Mouse (Mus musculus) naive thymus-derived CD4-positive, alpha-beta T cell, adult 2 months (primary cell): ENCODE data around the gene Rnf213.

ENCODE experiments used
- DNase-seq: peaks from one replicate; pipeline ENCODE4 v3.0.0-alpha.2; 2011; ENCODE audit warnings: low read depth

Gene Rnf213

DNA sequence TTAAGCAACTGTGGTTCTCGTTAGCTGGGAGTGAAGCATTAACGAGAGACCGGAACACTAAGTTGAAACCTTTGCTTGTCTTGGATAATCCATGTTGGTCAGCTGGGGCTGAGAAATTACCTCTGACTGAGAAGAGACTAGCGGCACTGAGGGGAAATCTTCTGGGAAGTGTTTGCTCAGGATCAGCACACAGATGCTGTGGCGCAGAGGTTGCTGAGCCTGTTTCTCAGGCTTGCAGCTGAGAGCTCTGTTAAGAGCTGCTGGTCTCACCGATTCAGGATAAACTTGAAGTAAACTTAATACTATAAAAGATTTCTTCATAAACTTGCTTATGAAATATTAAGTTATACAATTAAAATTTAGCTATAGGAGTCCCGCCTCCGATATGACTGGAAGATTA lies 45.9 kb downstream of the Rnf213 start:
- DNase-seq: no peak

DNA sequence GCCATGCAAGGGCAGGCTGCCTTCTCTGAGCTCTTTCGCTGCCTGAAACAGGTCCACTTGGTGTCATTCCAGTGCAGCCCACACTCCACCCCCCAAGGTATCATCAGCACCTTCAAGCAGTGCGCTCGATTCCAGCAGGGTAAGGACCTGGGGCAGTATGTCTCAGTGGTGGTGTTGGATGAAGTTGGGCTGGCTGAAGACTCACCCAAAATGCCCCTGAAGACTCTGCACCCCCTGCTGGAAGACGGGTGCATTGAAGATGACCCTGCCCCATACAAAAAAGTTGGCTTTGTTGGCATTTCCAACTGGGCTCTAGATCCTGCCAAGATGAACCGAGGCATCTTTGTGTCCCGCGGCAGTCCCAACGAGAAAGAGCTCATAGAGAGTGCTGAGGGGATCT lies 49.3 kb downstream of the Rnf213 start:
- DNase-seq: peak; percentile 35

DNA sequence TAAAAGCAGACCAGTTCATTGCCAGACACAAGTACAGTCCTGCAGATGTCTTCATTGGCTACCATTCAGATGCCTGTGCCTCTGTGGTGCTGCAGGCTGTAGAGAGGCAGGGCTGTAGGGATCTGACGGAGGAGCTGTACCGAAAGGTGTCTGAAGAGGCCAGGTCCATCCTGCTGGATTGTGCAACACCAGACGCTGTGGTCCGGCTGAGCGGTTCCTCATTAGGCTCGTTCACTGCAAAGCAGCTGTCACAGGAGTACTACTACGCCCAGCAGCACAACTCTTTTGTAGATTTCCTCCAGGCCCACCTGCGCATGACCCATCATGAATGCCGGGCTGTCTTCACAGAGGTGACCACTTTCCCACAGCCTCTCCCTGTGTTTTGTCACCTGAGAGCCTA lies 50.5 kb downstream of the Rnf213 start:
- DNase-seq: no peak

DNA sequence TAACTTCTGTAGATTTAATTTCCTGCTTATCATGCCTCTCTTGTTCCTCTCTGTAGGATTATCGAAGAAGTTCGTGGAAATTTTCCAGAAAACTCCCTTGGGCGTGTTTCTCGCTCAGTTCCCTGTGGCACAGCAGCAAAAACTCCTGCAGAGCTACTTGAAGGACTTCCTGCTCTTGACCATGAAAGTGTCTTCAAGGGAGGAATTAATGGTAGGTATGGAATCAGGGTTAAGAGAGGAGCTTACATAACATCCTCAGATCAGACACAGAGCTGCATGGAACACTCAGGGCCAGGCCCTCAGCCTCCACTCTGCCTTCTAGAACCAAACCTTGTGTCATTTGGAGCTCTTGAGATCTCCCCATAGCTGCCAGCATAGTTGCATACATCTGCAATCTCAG lies 63.2 kb downstream of the Rnf213 start:
- DNase-seq: no peak

DNA sequence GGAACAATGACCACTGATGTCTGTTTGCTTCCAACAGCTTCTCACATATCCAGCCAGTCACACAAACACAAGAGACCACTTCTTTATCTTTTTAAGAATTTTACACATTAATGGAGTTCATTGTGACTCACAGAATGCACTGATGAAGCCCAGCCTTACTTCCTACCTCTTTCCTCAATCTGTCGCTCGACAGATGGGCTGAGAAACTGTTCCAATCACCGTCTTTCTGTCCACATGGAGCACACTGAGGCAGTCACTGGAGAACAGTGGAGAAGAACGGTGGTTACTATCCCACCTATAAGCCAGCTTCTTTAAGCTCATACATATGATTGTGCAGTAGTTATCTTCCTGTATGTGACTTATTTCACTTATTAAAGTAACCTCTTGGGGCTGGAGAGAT lies 85.0 kb downstream of the Rnf213 start:
- no peak for DNase-seq

DNA sequence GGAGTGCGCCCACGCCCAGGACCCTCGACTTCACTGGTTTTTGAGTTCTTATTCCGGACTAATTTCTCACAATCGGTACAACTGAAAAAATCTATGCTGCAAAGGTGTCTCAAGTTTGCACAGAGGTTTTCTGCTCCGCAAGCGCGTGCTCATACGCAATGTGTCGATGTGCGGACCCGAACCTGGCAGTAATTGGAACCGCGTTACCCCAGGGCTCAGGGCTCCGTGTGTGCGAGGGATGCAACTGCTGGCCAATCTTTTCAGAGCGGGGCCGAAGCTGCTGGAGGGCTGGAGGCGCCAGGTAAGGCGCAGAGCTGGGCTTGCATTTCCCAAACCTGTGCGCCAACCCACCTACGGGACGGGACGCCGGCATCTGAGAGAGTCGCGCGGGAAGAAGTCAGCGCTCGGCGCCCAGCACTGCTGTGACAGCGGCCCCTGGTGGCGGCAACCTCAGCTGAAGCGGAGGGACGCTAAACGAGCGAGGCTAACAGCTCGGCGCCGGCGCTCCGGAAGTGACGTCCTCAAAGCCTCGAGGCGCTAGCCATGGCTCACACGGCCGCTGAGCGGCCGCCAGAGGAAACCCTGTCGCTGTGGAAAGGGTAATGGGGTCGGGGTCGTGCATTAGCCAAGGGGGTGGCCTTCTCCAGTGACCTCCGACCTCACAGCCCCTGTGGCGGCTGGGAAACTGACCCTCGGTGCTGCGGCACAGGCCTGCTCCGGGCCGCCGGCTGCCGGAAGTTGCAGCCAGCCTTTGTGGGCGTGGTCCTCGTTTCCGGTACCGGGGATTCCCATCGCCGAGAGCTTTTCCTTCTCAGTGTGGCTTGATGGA lies 98.2 kb downstream of the Rnf213 start, which contains the start of gene Endov:
Gene Endov (plus strand): TSS at position 487 of the 829 bp plus-strand sequence.
- DNase-seq: peak; percentile 98

DNA sequence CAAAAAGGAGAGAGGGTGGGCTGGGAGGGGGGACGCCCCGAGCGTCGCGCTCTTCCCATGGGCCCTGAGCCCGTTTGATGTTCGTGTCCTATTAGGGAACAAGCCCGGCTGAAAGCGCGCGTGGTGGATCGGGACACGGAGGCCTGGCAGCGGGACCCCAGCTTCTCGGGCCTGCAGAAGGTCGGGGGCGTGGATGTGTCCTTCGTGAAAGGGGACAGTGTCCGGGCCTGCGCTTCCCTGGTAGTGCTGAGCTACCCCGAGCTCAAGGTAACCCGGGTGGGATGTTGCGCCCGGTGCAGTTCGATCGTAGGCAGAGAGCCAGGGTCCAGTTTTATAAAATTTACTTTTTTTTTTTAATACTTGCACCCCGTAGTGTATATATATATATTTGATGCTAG lies 98.8 kb downstream of the Rnf213 start:
- no peak for DNase-seq

DNA sequence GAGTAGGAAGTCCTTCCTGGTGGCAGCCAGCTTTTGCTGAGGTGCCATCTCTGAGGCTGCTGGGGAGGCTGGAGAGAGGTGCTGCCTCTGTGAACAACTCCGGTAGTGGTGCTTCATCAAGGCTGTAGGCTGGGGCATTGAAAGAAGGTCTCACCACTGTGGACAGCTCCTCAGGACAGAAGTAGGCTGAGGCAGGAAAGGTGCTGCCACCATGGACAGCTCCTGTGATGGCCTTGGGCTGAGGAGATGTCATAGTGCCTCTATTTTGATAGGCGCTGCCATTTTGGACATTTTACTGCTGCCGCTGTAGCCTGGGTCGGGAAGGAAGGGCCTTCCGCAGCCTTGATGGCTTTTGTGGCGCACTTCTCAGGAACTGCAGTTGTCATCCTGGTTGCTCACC lies 99.9 kb downstream of the Rnf213 start:
- peak; percentile 18 for DNase-seq

DNA sequence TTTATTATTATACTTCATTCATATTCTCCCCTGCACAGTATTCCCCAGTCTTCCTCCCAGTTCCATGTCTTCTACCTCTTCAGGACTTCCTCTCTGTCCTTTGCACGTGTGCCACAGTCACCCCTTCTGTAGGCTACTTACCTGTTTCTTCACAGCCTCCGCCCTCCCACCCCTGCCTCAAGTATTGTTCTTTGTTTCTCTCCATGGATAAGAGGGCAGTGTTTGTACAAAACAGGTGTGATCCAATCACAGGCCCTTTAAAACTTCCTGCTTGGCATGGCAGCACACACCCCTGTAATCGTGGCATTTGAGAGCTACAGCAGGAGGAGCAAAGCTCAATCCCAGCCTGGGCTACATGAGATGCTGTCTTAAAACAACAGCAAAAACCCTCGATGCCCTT lies 100.6 kb downstream of the Rnf213 start:
- DNase-seq: no peak

DNA sequence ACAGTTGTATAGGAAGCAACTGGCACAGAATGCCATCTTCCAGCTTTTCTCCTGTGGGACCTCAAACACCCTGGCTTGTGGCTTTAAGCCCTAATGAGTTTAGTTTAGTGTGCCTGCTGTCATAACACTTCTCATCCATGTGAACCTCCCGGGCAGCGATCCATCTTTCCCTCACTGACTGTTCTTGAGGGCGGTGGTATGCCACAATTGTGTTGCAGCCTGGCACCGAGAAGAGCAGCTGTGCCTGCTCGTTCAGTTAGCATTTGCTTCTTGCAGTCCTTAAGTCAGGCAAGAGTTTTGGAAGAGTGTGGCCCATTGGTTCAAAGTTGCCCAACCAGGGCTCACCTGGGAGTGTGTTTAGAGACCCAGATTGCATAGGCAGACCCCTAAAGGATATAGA lies 103.2 kb downstream of the Rnf213 start:
- no peak for DNase-seq

DNA sequence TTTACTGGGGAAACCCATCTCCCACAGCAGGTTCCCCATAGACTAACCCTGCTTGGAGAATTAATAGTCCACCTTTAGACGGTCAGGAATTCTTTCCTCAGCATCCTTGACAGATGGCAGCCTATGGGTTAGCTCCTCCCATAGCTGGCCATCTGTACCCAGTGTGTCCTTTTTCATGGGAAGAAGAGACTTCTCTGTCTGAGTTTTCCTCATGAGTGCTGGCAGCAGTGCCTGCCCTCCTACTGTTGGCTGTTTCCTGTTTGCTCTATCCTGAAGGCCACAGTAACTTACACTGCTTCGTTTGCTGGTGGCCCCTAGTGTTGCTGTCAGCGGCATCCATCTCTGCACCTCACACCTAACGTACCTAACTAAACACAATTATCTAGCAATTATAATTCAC lies 104.6 kb downstream of the Rnf213 start:
- DNase-seq: no peak

DNA sequence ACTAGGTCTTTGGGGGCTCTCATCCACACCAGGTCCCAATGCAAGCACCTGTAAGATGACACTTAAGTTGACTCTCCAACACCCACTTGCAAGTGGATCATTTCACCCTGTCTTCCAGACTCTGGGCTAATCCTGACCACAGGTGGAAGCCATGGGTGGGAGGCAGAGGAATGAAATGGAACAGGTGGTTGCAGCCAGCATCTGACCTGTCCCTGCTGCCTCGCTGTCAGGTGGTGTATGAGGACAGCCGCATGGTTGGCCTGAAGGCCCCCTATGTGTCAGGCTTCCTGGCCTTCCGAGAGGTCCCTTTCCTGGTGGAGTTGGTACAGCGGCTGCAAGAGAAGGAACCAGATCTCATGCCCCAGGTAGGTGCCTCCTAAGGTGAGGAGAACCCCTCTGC lies 106.4 kb downstream of the Rnf213 start:
- DNase-seq: no peak

DNA sequence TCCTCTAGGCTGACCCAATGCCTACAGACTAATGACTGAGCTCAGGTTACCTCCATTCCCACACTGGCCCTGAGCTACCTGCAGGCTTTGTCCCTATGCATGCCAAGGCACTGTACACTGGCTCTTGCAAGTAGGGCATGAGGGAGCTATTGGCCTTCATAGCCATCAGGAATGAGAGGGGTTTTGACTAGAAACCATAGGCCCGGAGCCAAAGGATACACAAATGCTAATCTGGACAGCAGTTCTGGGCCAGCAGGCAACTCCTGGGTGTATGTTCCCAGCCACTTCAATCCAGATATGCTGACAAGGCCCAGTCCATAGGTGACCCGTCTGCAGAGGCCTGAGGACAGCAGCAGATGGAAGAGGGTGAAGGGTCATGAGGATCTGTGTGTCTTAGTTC lies 107.1 kb downstream of the Rnf213 start:
- no peak for DNase-seq

DNA sequence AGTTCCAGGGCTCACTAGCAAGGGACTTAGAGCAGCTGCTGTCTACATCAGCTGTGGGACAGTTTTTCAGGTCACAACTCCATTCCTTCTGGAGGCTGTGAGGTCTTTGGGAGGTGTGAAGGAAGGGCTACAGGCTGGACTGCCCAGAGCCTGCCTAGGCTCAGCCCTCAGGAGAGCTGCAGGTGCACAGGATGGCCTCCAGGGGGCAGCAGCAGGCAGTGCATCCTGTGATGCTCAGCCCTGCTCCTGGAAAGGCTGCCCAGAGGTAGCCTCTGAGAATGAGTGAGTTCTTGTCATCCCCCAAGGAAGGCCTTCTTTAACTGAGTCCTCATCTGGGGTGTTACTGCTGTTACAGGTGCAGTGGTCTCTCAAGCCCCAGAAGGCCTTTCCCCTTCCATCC lies 110.8 kb downstream of the Rnf213 start:
- DNase-seq: peak; percentile 72

DNA sequence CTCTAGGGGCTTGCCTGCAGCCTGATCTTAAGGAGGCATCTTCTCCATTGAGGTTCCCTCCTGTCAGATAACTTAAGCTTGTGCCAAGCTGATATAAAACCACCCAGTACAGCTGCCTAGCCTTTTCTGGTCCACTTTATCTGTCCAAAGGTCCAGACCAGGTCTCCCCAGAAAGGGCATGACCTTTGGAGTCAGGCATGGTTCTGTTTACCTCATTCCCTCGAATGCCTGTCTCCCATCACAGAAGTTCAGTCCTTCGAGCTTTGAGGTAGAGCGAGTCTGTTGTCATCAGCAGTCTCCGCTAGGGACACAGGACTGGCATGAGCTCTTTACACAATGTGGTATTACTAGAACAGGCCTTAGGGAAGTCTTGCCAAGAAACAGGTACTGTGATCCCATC lies 113.5 kb downstream of the Rnf213 start:
- DNase-seq: no peak

DNA sequence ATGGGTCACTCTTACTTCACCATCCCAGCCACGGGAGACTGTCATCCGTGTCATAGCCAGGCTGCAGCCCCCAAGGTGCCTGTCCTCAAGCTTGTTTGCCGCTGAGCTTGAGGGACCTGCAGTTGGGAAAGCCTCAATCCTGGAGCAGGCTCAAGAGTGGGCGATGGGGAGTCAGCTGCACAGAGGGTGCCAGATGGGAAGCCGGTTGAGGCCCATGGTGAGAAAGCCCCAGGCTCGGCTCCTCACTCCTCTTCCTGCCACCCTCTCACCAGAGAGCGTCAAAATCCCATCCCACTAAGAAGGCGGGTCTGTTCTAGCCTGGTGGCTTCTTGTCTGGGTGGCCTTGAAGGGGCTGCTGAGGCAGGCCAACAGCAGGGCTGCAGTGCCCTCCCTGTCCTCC lies 114.9 kb downstream of the Rnf213 start:
- no peak for DNase-seq

DNA sequence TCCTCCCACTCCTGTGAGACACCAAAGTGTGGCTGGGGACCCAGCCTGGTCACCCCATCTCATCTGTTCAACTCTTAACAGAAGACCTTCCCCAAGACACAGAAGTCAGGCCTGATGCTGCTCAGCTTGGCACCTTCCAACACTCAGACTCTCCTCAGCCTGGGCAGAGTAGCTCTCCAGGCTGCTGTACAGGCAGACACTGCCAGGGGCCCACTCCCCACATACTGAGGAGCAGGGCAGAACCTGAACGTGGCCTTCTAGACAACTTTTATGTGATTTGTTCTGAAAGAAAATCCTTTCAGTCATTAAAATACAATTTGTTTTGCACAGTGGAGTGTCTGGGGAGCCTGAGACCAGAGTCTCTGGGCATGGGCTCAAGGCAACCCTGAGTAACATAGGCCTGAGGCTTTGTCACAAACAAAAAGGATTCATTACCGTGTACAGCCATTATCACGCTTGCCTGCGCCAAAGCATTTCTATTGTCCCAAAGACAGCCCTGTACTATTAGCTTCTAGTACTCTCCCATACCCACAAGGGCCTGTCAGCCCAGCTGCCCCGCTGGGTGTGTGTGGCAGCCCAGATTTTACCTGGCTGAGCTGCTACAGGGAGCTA lies 116.4 kb downstream of the Rnf213 start:
- no peak for DNase-seq

DNA sequence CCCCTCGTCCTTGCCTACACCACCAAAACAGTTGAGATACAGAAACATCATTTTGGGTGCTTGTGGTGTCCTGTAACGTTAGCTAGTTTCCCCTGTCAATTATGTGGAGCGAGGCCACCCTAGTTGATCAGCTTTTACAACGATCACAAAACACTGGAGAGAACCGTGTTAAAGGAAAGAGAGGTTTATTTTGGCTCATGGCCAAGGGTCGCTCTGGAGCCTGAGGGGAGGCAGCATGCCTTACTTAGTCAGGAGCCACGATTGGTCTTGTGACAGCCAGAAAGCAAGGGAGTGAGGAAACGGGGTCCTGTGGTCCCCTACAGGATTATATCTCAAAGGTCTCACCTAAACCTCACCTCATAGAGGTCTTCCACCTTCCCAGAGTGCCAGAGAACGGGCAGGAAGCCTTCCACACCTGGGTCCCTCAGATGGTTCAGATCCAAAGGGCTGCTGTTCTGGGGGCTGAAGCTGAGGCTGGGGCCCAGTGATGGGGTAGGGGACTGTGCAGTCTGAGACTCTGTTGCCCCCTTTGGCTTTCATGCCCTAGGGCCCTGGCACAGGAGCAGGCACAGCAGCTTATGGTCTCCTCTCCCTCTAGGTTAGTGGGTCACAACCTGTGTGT lies 120.2 kb downstream of the Rnf213 start:
- DNase-seq: no peak

DNA sequence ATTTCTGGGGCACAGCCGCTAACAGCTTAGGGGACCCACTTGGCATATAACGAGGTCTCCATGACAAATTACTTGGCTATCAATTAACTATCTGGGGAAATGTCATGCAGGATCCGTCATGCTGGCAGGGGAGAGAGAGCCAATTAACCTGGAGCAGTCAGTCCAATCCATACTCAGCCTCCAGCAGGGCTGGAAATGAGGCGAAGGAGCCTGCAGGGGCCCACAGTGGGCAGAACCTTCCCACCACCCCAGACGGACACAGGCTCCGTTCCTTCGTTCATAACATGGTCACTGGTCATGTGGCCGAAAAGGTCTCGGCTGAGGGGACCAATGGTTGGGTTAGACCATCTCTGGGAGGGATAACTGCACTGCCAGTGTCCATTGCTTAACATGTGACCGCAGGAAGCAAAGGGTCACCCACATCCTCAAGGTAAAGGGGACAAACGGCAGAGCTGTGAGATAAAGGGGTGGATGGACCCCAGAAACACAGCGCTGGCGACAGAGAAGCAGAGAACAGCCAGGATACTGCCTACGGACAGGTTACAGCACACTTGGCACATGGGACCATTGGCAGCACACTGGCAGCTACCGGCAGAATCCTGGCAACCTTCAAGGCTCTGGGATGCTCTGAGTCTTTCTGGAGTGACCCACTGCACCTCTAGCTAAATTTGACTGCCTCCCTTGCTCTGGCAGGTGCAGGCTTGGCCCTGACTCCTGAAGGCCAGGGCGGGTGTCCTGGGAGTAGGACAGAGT lies 121.4 kb downstream of the Rnf213 start:
- DNase-seq: no peak

DNA sequence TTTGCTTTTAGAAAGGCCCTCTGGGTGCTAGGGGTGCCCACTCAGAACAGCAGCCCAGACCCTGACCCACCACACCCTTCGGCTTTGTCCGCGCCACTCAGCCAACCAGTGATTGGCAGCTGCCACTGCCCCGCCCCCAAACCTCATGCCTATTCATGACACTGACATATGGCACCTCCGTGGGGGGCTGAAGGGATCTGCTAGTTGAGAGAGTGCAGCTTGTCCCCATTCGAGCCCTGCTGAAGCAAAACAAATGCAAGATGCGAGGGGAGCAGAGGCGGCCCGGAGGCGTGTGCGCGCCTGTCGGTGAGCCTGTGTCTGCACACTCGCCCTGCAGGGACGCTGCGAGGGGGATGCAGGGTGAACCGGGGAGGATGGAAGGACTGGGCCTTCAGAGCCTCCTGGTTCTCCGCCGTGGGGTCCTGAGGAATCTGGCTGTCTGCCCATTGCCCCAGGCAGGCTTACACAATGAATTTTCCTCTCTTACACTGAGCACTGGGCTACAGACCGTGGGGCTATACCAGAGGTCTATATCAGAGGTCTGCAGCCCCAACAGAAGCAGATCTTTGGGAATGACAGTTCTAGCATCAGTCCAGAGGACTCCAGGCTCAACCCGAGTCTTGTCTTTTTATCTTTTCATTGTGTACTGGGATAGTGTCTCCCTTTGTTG lies 122.2 kb downstream of the Rnf213 start:
- no peak for DNase-seq

DNA sequence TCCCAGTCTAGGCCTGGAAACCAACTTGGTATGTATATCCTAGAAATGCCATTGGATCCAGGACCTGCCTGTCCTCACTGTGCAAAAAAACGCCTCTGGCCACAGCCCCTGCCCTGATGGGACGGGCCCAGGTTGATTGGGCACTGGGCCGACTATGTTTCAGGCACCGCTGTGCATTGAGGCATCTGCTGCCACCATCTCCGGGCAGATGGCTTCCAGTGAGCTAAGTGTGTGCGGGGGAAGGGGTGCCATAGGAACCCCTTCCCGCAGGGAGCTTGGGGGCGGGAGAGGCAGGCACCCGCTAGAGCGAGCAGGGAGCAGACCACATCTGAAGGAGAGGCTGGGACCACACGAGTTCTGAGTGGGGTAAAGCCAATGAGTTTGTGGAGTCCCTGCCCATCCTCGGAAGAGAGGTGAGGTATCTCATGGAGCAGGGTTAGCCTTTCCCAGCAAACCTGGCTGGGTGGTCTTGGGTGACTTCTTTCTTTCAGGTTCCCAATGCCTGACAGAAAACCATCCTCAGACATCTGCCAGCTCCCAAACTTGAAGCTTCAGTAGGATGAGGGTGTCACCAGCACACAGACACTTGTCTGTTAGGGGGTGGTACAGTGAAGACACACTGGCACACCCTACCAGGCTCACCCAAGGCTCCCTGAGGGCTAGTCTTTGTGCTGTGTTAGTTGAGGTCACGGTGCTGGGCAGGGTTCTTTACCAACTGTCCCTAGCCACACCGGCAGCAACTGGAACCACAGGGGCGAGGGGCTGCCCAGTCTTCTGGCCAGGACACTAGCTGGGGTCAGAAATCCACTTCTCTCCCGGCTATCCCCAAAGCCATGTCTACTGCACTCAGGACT lies 123.2 kb downstream of the Rnf213 start:
- no peak for DNase-seq
